ENCODE assay signal across 8 mouse cellular contexts in genomic region chr6:29348371-29348724, GRCm38 (mm10). TPM values are rescaled to one million over a fixed set of nuclear protein-coding genes. Genes with fewer than 3 reads are reported as not detected.
DNase-seq lines count a peak whose midpoint lies in the region; ATAC-seq lines count a peak whose summit lies in the region.

No protein-coding gene starts in this region.

- H3K4me2 ChIP-seq in neural tube, embryonic 15.5 days, result peak overlapping the region; percentile 78

- peaks cover 2% of the 10 kb centered on the region for H3K36me3 ChIP-seq in megakaryocyte, embryonic 14.5 days (replicated peaks; ENCODE audit: low read length)
- no peaks in the 10 kb centered on the region for H3K36me3 ChIP-seq in erythroblast, embryonic 14.5 days (ENCODE audit: control insufficient read depth)
- H3K36me3 ChIP-seq in limb, embryonic 10.5 days, result no peaks in the 10 kb centered on the region; the same call in 1 of the 2 replicates
- no peaks in the 10 kb centered on the region for H3K36me3 ChIP-seq in neural tube, embryonic 15.5 days

- H3K4me3 ChIP-seq in megakaryocyte, embryonic 14.5 days (replicated peaks), result peak overlapping the region; percentile 98
- peak overlapping the region; percentile 96 for H3K4me3 ChIP-seq in erythroblast, embryonic 14.5 days (replicated peaks)
- peak overlapping the region; percentile 94 for H3K4me3 ChIP-seq in limb, embryonic 10.5 days
- peak overlapping the region; percentile 74 for H3K4me3 ChIP-seq in neural tube, embryonic 15.5 days (replicated peaks)

- H3K4me1 ChIP-seq in megakaryocyte, embryonic 14.5 days, result peaks cover 37% of the 10 kb centered on the region
- H3K4me1 ChIP-seq in erythroblast, embryonic 14.5 days (ENCODE audit: control insufficient read depth), result peaks cover 44% of the 10 kb centered on the region
- H3K4me1 ChIP-seq in limb, embryonic 10.5 days, result peaks cover 13% of the 10 kb centered on the region
- peaks cover 22% of the 10 kb centered on the region for H3K4me1 ChIP-seq in neural tube, embryonic 15.5 days

- ATAC-seq in megakaryocyte, adult 5-6 weeks (ENCODE audit: poor library complexity, severe bottlenecking), result no peak; the same call in 1 of the 2 replicates
- ATAC-seq in neural tube, embryonic 15.5 days (ENCODE audit: low FRiP score), result peak; percentile 22; the same call in 1 of the 2 replicates

- peaks cover 1% of the 10 kb centered on the region for H3K27me3 ChIP-seq in megakaryocyte, embryonic 14.5 days (replicated peaks)
- peaks cover 8% of the 10 kb centered on the region for H3K27me3 ChIP-seq in erythroblast, embryonic 14.5 days (ENCODE audit: control insufficient read depth)
- H3K27me3 ChIP-seq in limb, embryonic 10.5 days (ENCODE audit: low read depth, poor library complexity, severe bottlenecking), result no peaks in the 10 kb centered on the region
- no peaks in the 10 kb centered on the region for H3K27me3 ChIP-seq in neural tube, embryonic 15.5 days (replicated peaks)

- peak overlapping the region; percentile 87 for H3K9ac ChIP-seq in neural tube, embryonic 15.5 days (replicated peaks)

- H3K27ac ChIP-seq in limb, embryonic 10.5 days, result peak overlapping the region; percentile 89
- H3K27ac ChIP-seq in neural tube, embryonic 15.5 days (replicated peaks), result peak overlapping the region; percentile 77

- DNase-seq in limb, embryonic 10.5 days (ENCODE audit: low spot score), result no peak
- no peak for DNase-seq in thymus, postnatal 36 days
- DNase-seq in ovary, postnatal 14 days (ENCODE audit: low spot score), result no peak
- no peak for DNase-seq in cerebellum, adult 9-11 months

- WGBS in limb, embryonic 10.5 days, result under 1% methylated on average over 15 of the region's 15 CpGs
- 0% methylated on average over 15 of the region's 15 CpGs for WGBS in neural tube, embryonic 15.5 days

- no peaks in the 10 kb centered on the region for H3K9me3 ChIP-seq in megakaryocyte, embryonic 14.5 days
- H3K9me3 ChIP-seq in erythroblast, embryonic 14.5 days (ENCODE audit: control insufficient read depth, low read length), result no peaks in the 10 kb centered on the region
- no peaks in the 10 kb centered on the region for H3K9me3 ChIP-seq in limb, embryonic 10.5 days (replicated peaks)
- no peaks in the 10 kb centered on the region for H3K9me3 ChIP-seq in neural tube, embryonic 15.5 days (replicated peaks)

RNA-seq across cellular contexts. Expression of gene Calu, which starts 0.5 kb away (rescaled TPM):
- polyA plus RNA-seq in megakaryocyte, embryonic 14.5 days (2012; ENCODE audit: insufficient read depth, low replicate concordance), result 6.4 and 8.2 TPM in 2 replicates
- total RNA-seq in megakaryocyte, adult 5-6 weeks (2015), result 53.9 and 57.4 TPM in 2 replicates
- 123 and 142 TPM in 2 replicates for total RNA-seq in megakaryocyte, adult 5-6 weeks (2017)
- polyA plus RNA-seq in erythroblast, embryonic 14.5 days (2012), result 0.17 and 0.63 TPM in 2 replicates
- 220 and 268 TPM in 2 replicates for polyA plus RNA-seq in limb, embryonic 10.5 days (2016; fragmentation: Nextera tagmentation; extraction: Ambion mirVana)
- polyA plus RNA-seq in neural tube, embryonic 15.5 days (2015; fragmentation: Nextera tagmentation; extraction: Ambion mirVana), result 158 and 182 TPM in 2 replicates

RNA-seq across cellular contexts. Expression of gene Fam71f1, which starts 29.4 kb away (rescaled TPM):
- polyA plus RNA-seq in megakaryocyte, embryonic 14.5 days (2012; ENCODE audit: insufficient read depth, low replicate concordance), result not detected in 2 replicates
- not detected in 2 replicates for total RNA-seq in megakaryocyte, adult 5-6 weeks (2015)
- total RNA-seq in megakaryocyte, adult 5-6 weeks (2017), result not detected in 2 replicates
- not detected in 2 replicates for polyA plus RNA-seq in erythroblast, embryonic 14.5 days (2012)
- polyA plus RNA-seq in limb, embryonic 10.5 days (2016; fragmentation: Nextera tagmentation; extraction: Ambion mirVana), result 0.09 TPM in 1 of 2 replicates, not detected in the other
- polyA plus RNA-seq in neural tube, embryonic 15.5 days (2015; fragmentation: Nextera tagmentation; extraction: Ambion mirVana), result 0.20 TPM in 1 of 2 replicates, not detected in the other

RNA-seq across cellular contexts. Expression of gene Opn1sw, which starts 39.9 kb away (rescaled TPM):
- polyA plus RNA-seq in megakaryocyte, embryonic 14.5 days (2012; ENCODE audit: insufficient read depth, low replicate concordance), result not detected in 2 replicates
- total RNA-seq in megakaryocyte, adult 5-6 weeks (2015), result not detected in 2 replicates
- total RNA-seq in megakaryocyte, adult 5-6 weeks (2017), result not detected in 2 replicates
- not detected in 2 replicates for polyA plus RNA-seq in erythroblast, embryonic 14.5 days (2012)
- 0.34 and 0.38 TPM in 2 replicates for polyA plus RNA-seq in limb, embryonic 10.5 days (2016; fragmentation: Nextera tagmentation; extraction: Ambion mirVana)
- 0.22 and 0.61 TPM in 2 replicates for polyA plus RNA-seq in neural tube, embryonic 15.5 days (2015; fragmentation: Nextera tagmentation; extraction: Ambion mirVana)

RNA-seq across cellular contexts. Expression of gene Ccdc136, which starts 47.8 kb away (rescaled TPM):
- polyA plus RNA-seq in megakaryocyte, embryonic 14.5 days (2012; ENCODE audit: insufficient read depth, low replicate concordance), result not detected in 2 replicates
- 0.11 TPM in 1 of 2 replicates, not detected in the other for total RNA-seq in megakaryocyte, adult 5-6 weeks (2015)
- 1.5 TPM in 1 of 2 replicates, not detected in the other for total RNA-seq in megakaryocyte, adult 5-6 weeks (2017)
- not detected in 2 replicates for polyA plus RNA-seq in erythroblast, embryonic 14.5 days (2012)
- 19.4 and 29.8 TPM in 2 replicates for polyA plus RNA-seq in limb, embryonic 10.5 days (2016; fragmentation: Nextera tagmentation; extraction: Ambion mirVana)
- 49.2 and 53.6 TPM in 2 replicates for polyA plus RNA-seq in neural tube, embryonic 15.5 days (2015; fragmentation: Nextera tagmentation; extraction: Ambion mirVana)

Comparison
In these comparisons a context has a peak if more than half of its experiments do, and no peak if none do; other contexts are left out.
1. RNA of gene Calu, which starts 0.5 kb away (polyA plus RNA-seq): 220 to 268 TPM in limb, embryonic 10.5 days and 158 to 182 TPM in neural tube, embryonic 15.5 days; 6.4 to 8.2 TPM in megakaryocyte, embryonic 14.5 days and 0.17 to 0.63 TPM in erythroblast, embryonic 14.5 days; every median in the first group is over 10 times any median in the second.
2. Peak in every context shown above with its lines, with median percentiles within 50 percentile points of each other: H3K4me3 ChIP-seq.